Mouse (Mus musculus) embryonic facial prominence, embryonic 13.5 days (tissue): Measurements from ENCODE around the gene Ccdc187. TPM values are rescaled to one million over a fixed set of nuclear protein-coding genes. Genes with fewer than 3 reads are reported as not detected.

Experiments
- ATAC-seq: fragments of 200-750 bp; cut with Nextera tagmentation; 2 replicates; pipeline ENCODE4 v1.8.0; 2017; ENCODE audit warnings: low read depth; ENCODE audit not compliant: insufficient number of reproducible peaks, insufficient read depth, low FRiP score, low TSS enrichment
- H3K27ac ChIP-seq: fragments of 300-500 bp; sonication (generic); 2 replicates; pipeline ENCODE4 v1.5.1; 2015; ENCODE audit warnings: moderate library complexity, mild to moderate bottlenecking, inconsistent platforms
- H3K27me3 ChIP-seq: fragments of 300-500 bp; sonication (generic); 2 replicates; pipeline ENCODE4 v1.6.1; 2015; ENCODE audit warnings: mild to moderate bottlenecking, inconsistent platforms
- H3K36me3 ChIP-seq: fragments of 300-500 bp; sonication (generic); 2 replicates; pipeline ENCODE4 v1.6.1; 2015; ENCODE audit warnings: mild to moderate bottlenecking, inconsistent platforms
- H3K4me1 ChIP-seq: fragments of 300-500 bp; sonication (generic); 2 replicates; pipeline ENCODE4 v1.6.1; 2015; ENCODE audit warnings: inconsistent platforms
- H3K4me2 ChIP-seq: fragments of 300-500 bp; sonication (generic); 2 replicates; pipeline ENCODE4 v1.6.1; 2015; ENCODE audit warnings: moderate library complexity, mild to moderate bottlenecking, inconsistent platforms
- H3K4me3 ChIP-seq: fragments of 300-500 bp; sonication (generic); 2 replicates; pipeline ENCODE4 v1.5.1; 2015; ENCODE audit warnings: mild to moderate bottlenecking, inconsistent platforms
- H3K9ac ChIP-seq: fragments of 300-500 bp; sonication (generic); 2 replicates; pipeline ENCODE4 v1.6.1; 2015; ENCODE audit warnings: mild to moderate bottlenecking, inconsistent platforms
- H3K9me3 ChIP-seq: fragments of 300-500 bp; sonication (generic); 2 replicates; pipeline ENCODE4 v1.6.1; 2016; ENCODE audit warnings: inconsistent platforms
- WGBS: fragments of 180-500 bp; shearing (Covaris S2); methylation state at CpG from one replicate; pipeline ENCODE4 v1.1.7; 2015; ENCODE audit warnings: mixed read lengths; 5-methylcytosine and 5-hydroxymethylcytosine counted together
- polyA plus RNA-seq: library from polyadenylated mRNA; unstranded; fragments of >200 nt; fragmentation: Nextera tagmentation; extraction: Ambion mirVana; gene quantifications from 2 replicates; pipeline ENCODE4 v1.2.1, GENCODE M21; 2015

Gene Ccdc187
- polyA plus RNA-seq, 1 experiment from 2014 or later = 0.10 TPM

DNA sequence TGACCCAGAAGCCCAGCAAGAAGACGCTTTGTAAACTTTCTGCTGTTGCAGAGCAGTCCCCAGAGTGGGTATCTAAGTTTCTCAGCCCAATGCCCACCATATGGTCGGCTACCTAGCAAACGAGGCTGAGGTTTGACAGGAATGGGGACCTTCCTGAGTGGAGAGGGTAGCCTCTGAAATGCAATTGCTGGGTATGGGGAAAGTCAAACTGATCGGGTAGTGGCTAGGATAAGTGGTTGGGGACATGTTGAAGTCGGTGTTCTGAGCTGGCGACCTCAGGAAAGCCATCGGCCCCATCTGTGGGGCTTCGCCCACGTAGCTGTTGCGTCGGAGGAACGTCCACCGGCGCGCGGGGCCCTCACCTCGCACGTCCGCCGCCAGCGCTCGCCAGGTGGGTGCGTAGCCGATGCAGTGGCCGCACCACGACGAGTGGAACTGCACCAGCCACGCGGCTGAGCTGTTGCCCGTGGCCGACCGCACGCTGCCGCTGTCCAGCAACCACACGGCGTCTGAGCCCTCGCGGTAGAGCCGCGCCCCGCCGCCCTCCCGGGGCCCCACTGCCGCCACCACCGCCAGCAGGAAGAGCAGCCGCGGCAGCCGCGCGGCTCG is 57.6 kb downstream of the Ccdc187 start:
- no peaks in the 10 kb centered on the region for H3K27me3 ChIP-seq
- peak overlapping the region; percentile 90 for H3K4me3 ChIP-seq
- no peaks in the 10 kb centered on the region for H3K9me3 ChIP-seq
- no peaks in the 10 kb centered on the region for H3K36me3 ChIP-seq
- H3K9ac ChIP-seq = peak overlapping the region; percentile 88
- H3K4me2 ChIP-seq = peak overlapping the region; percentile 77
- H3K4me1 ChIP-seq = peaks cover 13% of the 10 kb centered on the region
- peak; percentile 67 for ATAC-seq
- H3K27ac ChIP-seq = peak overlapping the region; percentile 78
- WGBS = under 1% methylated on average over 50 of the region's 51 CpGs

DNA sequence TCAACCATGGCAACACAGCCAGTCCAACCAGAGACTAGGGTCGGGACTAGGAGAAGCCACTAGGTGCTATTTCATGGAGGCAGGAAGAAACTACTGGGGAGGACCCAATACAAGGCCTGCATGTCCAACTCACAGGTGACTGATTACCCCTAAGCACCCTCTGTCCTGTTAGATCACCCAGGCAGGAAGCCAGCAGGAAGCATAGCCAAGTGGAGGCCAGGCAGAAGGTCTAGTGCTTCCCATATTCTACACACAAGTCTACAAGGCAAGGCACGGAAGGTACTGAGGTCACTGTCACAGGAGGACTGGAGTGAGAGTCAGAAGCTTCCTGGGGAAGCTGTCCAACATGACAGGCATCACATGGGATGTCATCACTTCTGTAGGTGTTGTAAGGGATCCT is 59.6 kb downstream of the Ccdc187 start:
- H3K4me2 ChIP-seq = no peak overlapping the region
- H3K27me3 ChIP-seq = no peaks in the 10 kb centered on the region
- H3K4me3 ChIP-seq = no peak overlapping the region
- no peaks in the 10 kb centered on the region for H3K9me3 ChIP-seq
- no peak overlapping the region for H3K9ac ChIP-seq
- H3K27ac ChIP-seq = no peak overlapping the region
- H3K4me1 ChIP-seq = peaks cover 10% of the 10 kb centered on the region
- ATAC-seq = no peak
- H3K36me3 ChIP-seq = no peaks in the 10 kb centered on the region
- WGBS = 84% methylated on average over 2 of the region's 2 CpGs

DNA sequence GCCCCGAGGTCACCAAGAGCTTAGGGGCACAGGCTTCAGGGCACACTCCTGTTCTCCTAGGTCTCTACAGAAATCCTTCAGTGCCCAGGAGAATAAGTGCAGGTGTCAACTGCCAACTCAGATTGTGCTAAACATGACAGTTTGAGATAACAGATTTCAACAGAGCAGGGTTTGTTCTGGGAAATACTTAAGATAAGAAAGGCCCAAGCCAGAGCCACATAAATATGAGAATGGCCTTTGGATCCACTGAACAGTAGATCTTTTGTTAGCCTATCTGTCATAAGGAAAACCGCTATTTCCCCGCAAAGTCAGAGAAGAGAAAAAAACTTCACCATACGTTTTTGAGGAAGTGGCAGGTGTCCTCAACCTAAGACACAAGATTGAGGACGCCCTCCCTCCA is 60.1 kb downstream of the Ccdc187 start:
- H3K9me3 ChIP-seq = no peaks in the 10 kb centered on the region
- WGBS = 84% methylated on average over 5 of the region's 5 CpGs
- ATAC-seq = no peak
- no peaks in the 10 kb centered on the region for H3K36me3 ChIP-seq
- no peaks in the 10 kb centered on the region for H3K27me3 ChIP-seq
- H3K27ac ChIP-seq = no peak overlapping the region
- H3K9ac ChIP-seq = no peak overlapping the region
- no peak overlapping the region for H3K4me2 ChIP-seq
- H3K4me3 ChIP-seq = no peak overlapping the region
- H3K4me1 ChIP-seq = peaks cover 10% of the 10 kb centered on the region

DNA sequence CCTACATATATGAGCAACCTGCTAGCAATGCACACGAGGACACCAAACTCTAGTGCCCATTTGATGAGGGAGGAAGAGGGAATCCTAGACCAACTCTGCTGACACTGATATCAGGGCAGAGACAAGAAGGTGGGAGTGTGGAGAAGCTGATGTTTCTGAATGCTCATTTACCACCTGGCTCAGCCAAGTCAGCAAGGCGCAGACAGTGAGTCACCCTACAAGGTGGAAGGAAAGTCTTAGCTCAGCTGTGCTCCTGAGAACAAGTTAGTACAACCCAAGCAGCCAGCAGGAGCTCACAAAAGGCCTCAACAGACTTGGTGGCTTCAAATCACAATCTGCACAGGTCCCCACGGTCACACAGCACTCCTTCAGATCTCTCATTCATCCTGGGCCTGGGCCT is 63.0 kb downstream of the Ccdc187 start:
- Histone ChIP-seq H3K9ac (no peak overlapping the region), H3K4me1 (peaks cover 5% of the 10 kb centered on the region), H3K9me3 (no peaks in the 10 kb centered on the region), H3K4me2 (no peak overlapping the region), H3K27ac (no peak overlapping the region), H3K4me3 (no peak overlapping the region), H3K27me3 (no peaks in the 10 kb centered on the region), H3K36me3 (peaks cover 5% of the 10 kb centered on the region; the same call in 1 of the 2 replicates)
- 82% methylated on average over 3 of the region's 3 CpGs for WGBS
- ATAC-seq = no peak

DNA sequence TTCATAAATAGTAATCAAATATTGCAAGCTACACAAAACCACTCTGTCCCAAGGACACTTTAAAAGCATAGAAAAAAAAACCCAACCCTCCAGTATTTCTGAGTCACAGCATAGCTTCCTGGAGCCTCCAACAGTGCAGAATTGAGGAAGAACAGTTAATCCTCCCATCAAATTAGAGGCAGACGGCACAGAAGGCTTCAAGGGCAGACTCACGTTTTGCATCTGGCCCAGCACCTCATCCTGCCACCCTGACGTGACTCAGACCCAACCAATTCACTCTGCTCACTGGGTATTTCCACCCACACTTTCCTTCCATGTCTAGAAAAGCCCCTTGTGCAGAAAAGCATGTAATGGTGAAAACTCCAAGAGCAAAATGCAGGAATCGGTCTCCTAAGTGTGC is 64.1 kb downstream of the Ccdc187 start:
- Histone ChIP-seq H3K27ac (no peak overlapping the region), H3K4me3 (no peak overlapping the region), H3K9me3 (no peaks in the 10 kb centered on the region), H3K4me1 (no peaks in the 10 kb centered on the region), H3K9ac (no peak overlapping the region), H3K4me2 (no peak overlapping the region), H3K36me3 (peaks cover 16% of the 10 kb centered on the region; the same call in 1 of the 2 replicates), H3K27me3 (no peaks in the 10 kb centered on the region)
- WGBS = 48% methylated on average over 4 of the region's 4 CpGs
- no peak for ATAC-seq

DNA sequence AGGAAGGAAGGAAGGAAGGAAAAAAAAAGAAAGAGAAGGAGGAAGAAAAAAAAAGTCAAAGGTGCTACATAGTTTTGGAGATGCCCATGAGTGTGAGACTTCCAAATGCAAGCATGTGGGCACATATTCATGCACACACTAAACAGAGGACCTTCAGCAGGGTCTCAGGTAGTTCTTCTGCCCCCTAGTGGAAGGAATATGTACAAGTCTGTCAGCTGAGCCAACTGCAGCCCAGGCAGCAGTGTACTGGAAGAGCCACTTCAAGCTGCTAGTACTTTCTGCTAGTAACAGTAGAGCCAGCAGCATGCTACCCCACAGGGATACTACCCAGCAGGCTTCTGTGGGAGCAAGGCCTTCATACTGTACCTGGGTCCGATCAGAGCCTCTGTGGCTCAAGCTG is 66.6 kb downstream of the Ccdc187 start:
- H3K9ac ChIP-seq = 0 out of 2 replicates have a peak overlapping the region, but pooled peaks have one; percentile 44
- H3K4me2 ChIP-seq = no peak overlapping the region
- no peak overlapping the region for H3K27ac ChIP-seq
- H3K36me3 ChIP-seq = peaks cover 36% of the 10 kb centered on the region
- H3K4me3 ChIP-seq = no peak overlapping the region
- no peaks in the 10 kb centered on the region for H3K9me3 ChIP-seq
- 47% methylated on average over 1 of the region's 1 CpGs for whole genome bisulfite sequencing
- no peak; the same call in 1 of the 2 replicates for ATAC-seq
- no peaks in the 10 kb centered on the region for H3K27me3 ChIP-seq
- no peaks in the 10 kb centered on the region for H3K4me1 ChIP-seq

DNA sequence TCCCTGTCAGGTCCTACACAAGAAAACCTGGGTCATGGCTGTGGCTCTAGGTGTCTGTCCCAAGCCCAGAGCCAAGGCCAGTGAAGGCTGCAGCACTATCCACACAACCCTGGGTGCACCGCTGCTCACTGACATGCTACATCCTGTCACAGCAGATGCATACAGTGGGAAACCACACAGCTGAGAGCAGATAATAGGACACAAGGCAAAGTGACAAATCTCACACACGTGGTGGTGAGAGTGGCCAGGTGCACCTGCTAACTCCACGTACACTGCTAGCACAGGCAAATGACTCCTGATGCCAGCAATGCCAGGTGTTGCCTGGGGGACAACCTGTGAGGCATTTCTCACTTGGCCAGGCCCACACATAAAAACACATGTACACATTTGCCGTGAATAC is 69.1 kb downstream of the Ccdc187 start:
- no peak overlapping the region for H3K27ac ChIP-seq
- peaks cover 60% of the 10 kb centered on the region for H3K36me3 ChIP-seq
- no peak overlapping the region for H3K4me3 ChIP-seq
- no peaks in the 10 kb centered on the region for H3K9me3 ChIP-seq
- no peak overlapping the region for H3K4me2 ChIP-seq
- H3K27me3 ChIP-seq = no peaks in the 10 kb centered on the region
- ATAC-seq = no peak
- no peaks in the 10 kb centered on the region for H3K4me1 ChIP-seq
- H3K9ac ChIP-seq = no peak overlapping the region
- WGBS = 89% methylated on average over 4 of the region's 4 CpGs

DNA sequence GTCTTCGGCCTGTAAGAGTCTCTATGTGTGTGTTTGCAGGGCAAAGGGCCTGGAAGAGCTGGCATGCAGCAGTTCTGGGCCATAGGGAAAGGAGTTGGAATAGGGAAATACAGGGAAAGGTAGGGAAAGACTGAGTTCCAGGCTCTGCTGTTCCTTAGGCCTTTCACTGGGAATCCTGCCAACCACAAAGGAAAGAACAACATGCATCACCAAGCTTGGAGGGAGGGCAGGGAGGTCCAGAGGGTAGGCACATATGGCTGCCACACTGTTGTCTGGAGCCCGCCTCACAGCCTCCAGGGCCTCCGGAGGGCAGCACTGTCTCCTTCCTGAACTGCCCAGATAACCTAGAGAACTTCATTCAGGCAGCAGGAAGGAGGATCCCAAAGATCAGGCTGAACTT is 70.4 kb downstream of the Ccdc187 start:
- Histone ChIP-seq H3K27me3 (no peaks in the 10 kb centered on the region), H3K4me1 (no peaks in the 10 kb centered on the region), H3K9me3 (no peaks in the 10 kb centered on the region), H3K9ac (0 out of 2 replicates have a peak overlapping the region, but pooled peaks have one; percentile 22), H3K4me2 (no peak overlapping the region), H3K4me3 (no peak overlapping the region), H3K27ac (no peak overlapping the region), H3K36me3 (peaks cover 73% of the 10 kb centered on the region)
- ATAC-seq = no peak
- WGBS = 75% methylated on average over 3 of the region's 3 CpGs

DNA sequence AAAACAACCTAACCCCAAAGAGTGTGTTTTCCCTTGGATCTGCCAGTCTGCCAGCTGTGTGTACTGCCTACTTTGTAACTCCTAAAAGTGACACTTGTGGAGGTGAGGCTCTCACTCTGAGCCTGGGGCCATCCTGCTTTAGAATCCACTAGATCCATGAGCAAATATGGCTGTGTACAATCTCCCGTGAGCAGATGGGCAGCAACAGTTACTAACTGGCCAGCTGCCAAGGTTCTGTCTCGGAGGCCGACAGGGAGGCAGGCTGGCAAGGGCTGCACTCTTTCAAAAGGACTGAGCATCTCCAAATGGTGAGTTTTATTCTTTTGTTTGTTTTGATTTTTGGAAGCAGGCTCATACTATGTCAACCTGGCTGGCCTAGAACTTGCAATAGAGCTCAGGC is 79.8 kb downstream of the Ccdc187 start:
- H3K4me3 ChIP-seq = no peak overlapping the region
- no peaks in the 10 kb centered on the region for H3K4me1 ChIP-seq
- peaks cover 80% of the 10 kb centered on the region for H3K36me3 ChIP-seq
- no peaks in the 10 kb centered on the region for H3K27me3 ChIP-seq
- H3K9me3 ChIP-seq = no peaks in the 10 kb centered on the region
- H3K27ac ChIP-seq = no peak overlapping the region
- no peak overlapping the region for H3K9ac ChIP-seq
- no peak for ATAC-seq
- 44% methylated on average over 3 of the region's 3 CpGs for WGBS
- H3K4me2 ChIP-seq = no peak overlapping the region

DNA sequence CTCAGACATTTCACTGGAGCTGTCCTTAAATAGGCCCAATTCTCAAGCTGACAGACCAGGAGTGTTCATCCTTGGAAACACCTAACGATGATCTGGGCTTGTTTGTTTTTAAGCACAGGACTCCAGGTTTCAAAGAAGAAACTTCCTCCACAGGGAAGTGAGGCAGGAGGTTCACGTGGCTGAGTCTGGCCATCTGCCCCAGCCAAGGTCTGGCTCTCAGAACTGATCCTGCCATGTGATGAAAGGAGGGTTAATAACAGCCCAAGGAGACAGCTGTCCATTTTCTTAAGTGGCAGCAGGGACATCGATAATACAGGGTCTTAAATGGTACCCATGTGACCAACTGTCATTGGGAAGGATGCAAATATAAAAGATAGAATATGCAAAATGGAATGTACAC is 84.8 kb downstream of the Ccdc187 start:
- no peak overlapping the region for H3K27ac ChIP-seq
- WGBS = 79% methylated on average over 3 of the region's 3 CpGs
- H3K9ac ChIP-seq = no peak overlapping the region
- peaks cover 37% of the 10 kb centered on the region for H3K27me3 ChIP-seq
- no peak overlapping the region for H3K4me3 ChIP-seq
- H3K36me3 ChIP-seq = peaks cover 43% of the 10 kb centered on the region
- no peak for ATAC-seq
- H3K9me3 ChIP-seq = no peaks in the 10 kb centered on the region
- H3K4me2 ChIP-seq = no peak overlapping the region
- peaks cover 7% of the 10 kb centered on the region for H3K4me1 ChIP-seq

DNA sequence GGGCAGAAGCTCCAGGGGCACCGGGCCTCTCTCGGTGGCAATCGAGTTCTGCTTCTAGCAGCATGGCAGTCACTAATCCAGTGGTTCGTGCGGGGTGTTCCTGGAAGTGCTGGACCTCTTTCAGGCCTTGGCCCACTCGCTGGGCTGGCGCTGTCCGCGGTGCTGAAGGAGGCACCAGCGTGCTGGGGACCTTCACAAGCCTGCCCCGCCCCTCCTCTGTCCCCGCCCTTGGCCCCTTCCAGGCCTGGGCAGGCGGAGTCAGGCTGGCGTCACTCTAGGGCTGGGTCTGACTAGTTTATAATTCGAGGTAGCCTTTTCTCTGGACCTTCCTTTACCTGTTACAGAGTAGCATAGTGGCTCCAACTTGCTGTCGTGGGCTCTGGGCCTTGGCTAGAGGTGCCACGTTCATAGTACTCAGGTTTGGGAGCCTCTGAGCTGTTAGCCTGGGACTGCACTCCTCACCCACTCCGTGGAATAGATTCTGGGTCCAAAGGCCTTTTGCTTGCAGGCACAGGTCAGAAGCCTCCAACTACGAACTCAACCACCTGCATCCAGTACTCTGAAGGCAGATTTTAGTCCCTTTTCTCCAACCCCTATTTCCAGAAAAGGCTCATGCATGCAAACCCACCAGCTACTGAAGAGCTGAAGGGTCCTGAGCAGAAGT is 86.1 kb downstream of the Ccdc187 start, which contains the start of gene Lhx3:
Gene Lhx3, minus strand, starts transcription at position 164 of the 664 bp plus-strand sequence.
- peaks cover 36% of the 10 kb centered on the region for H3K36me3 ChIP-seq
- no peaks in the 10 kb centered on the region for H3K9me3 ChIP-seq
- no peak within 1 kb of the TSS for H3K4me3 ChIP-seq
- H3K27ac ChIP-seq = no peak within 1 kb of the TSS
- peak; percentile 54; the same call in 1 of the 2 replicates for ATAC-seq
- no peak within 1 kb of the TSS for H3K4me2 ChIP-seq
- WGBS = 4% methylated on average over 19 of the region's 19 CpGs
- no peak within 1 kb of the TSS for H3K9ac ChIP-seq
- peaks cover 7% of the 10 kb centered on the region for H3K4me1 ChIP-seq
- H3K27me3 ChIP-seq = peaks cover 50% of the 10 kb centered on the region

DNA sequence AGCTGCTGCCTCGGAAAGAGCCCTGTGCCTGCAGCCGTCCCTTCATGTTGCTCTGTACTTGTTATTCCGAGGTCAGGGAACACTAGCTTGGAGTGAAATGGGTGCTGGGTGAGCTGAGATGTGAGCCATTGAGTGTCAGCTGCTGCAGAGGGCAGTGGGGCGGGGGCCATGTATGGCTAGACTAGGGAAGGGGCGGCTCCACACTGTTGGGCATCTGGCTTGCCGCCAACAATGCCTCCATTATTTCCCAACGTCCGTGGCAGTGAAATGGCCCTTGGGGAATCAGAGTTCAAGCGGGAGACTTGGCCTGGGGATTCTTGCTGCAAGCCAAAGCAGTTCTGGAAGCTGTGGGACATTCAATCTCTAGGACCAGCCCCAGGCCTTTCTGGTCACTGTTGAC is 86.8 kb downstream of the Ccdc187 start:
- H3K9me3 ChIP-seq = no peaks in the 10 kb centered on the region
- peaks cover 7% of the 10 kb centered on the region for H3K4me1 ChIP-seq
- peaks cover 57% of the 10 kb centered on the region for H3K27me3 ChIP-seq
- no peak overlapping the region for H3K27ac ChIP-seq
- H3K4me3 ChIP-seq = no peak overlapping the region
- whole genome bisulfite sequencing = 5% methylated on average over 9 of the region's 9 CpGs
- peaks cover 32% of the 10 kb centered on the region for H3K36me3 ChIP-seq
- H3K4me2 ChIP-seq = no peak overlapping the region
- no peak for ATAC-seq
- no peak overlapping the region for H3K9ac ChIP-seq
